Mouse (Mus musculus) lung, postnatal 0 days (tissue): Measurements from ENCODE around the gene Ccdc57. TPM values are rescaled to one million over a fixed set of nuclear protein-coding genes. Genes with fewer than 3 reads are reported as not detected.

Experiments used
- ATAC-seq: fragments of 200-750 bp; cut with Nextera tagmentation; 2 replicates; pipeline ENCODE4 v1.8.0; 2017; ENCODE audit warnings: moderate library complexity
- DNase-seq: peaks from one replicate; pipeline ENCODE4 v3.0.0-alpha.2; 2016; ENCODE audit warnings: low spot score
- H3K27ac ChIP-seq: fragments of 300-500 bp; sonication (generic); 2 replicates; pipeline ENCODE4 v1.5.1; 2014; ENCODE audit warnings: antibody characterized with exemption, mild to moderate bottlenecking, low read length, mixed read lengths
- H3K27me3 ChIP-seq: fragments of 300-500 bp; sonication (generic); replicated peaks from 2 replicates; pipeline ENCODE4 v1.6.1; 2014; ENCODE audit warnings: low read length, mixed read lengths; ENCODE audit not compliant: insufficient read depth
- H3K36me3 ChIP-seq: fragments of 300-500 bp; sonication (generic); 2 replicates; pipeline ENCODE4 v1.6.1; 2014; ENCODE audit warnings: low read length, mixed read lengths; ENCODE audit not compliant: insufficient read depth
- H3K4me1 ChIP-seq: fragments of 300-500 bp; sonication (generic); 2 replicates; pipeline ENCODE4 v1.6.1; 2014; ENCODE audit warnings: antibody characterized with exemption, low read depth, low read length, mixed read lengths; ENCODE audit not compliant: insufficient read depth
- H3K4me2 ChIP-seq: fragments of 300-500 bp; sonication (generic); replicated peaks from 2 replicates; pipeline ENCODE4 v1.6.1; 2014; ENCODE audit warnings: low read depth, mild to moderate bottlenecking, low read length, moderate library complexity, mixed read lengths
- H3K4me3 ChIP-seq: fragments of 300-500 bp; sonication (generic); 2 replicates; pipeline ENCODE4 v1.5.1; 2014; ENCODE audit warnings: low read depth, low read length
- H3K9ac ChIP-seq: fragments of 300-500 bp; sonication (generic); replicated peaks from 2 replicates; pipeline ENCODE4 v1.6.1; 2014; ENCODE audit warnings: low read depth, mild to moderate bottlenecking
- H3K9me3 ChIP-seq: fragments of 300-500 bp; sonication (generic); 2 replicates; pipeline ENCODE4 v1.6.1; 2016; ENCODE audit warnings: low read length, mixed read lengths
- CTCF ChIP-seq: IDR thresholded peaks from 2 replicates; pipeline ENCODE4 v1.5.1; 2016; ENCODE audit warnings: antibody characterized with exemption, mild to moderate bottlenecking
- EP300 ChIP-seq: IDR thresholded peaks from 2 replicates; pipeline ENCODE4 v1.6.1; 2016; ENCODE audit warnings: antibody characterized with exemption, mild to moderate bottlenecking, control low read depth
- WGBS: fragments of 180-500 bp; shearing (Covaris S2); extraction: QIAGEN DNeasy Blood & Tissue Kit; methylation state at CpG from one replicate; pipeline ENCODE4 v1.1.7; 2014; 5-methylcytosine and 5-hydroxymethylcytosine counted together
- polyA plus RNA-seq: library from polyadenylated mRNA; unstranded; fragments of >200 nt; fragmentation: Nextera tagmentation; extraction: Ambion mirVana; gene quantifications from 2 replicates; pipeline ENCODE4 v1.2.1, GENCODE M21; 2015

Gene Ccdc57
- polyA plus RNA-seq, 1 experiment from 2014 or later, result 3.7 TPM

GRCm38 (mm10) chr11:120961594-120961993 lies 28.9 kb upstream of the Ccdc57 start:
- no peak overlapping the region for H3K4me2 ChIP-seq
- H3K27me3 ChIP-seq, result no peaks in the 10 kb centered on the region
- H3K27ac ChIP-seq, result no peak overlapping the region
- H3K4me1 ChIP-seq, result no peaks in the 10 kb centered on the region
- no peak for DNase-seq
- H3K9me3 ChIP-seq, result no peaks in the 10 kb centered on the region
- WGBS, result 70% methylated on average over 7 of the region's 7 CpGs
- peaks cover 39% of the 10 kb centered on the region for H3K36me3 ChIP-seq
- TF ChIP-seq EP300 (no peak), CTCF (no peak)
- no peak for ATAC-seq
- H3K9ac ChIP-seq, result no peak overlapping the region
- H3K4me3 ChIP-seq, result no peak overlapping the region

- no peaks in the 10 kb centered on the region for H3K4me1 ChIP-seq
- no peak overlapping the region for H3K4me3 ChIP-seq
- ATAC-seq, result no peak
- H3K27me3 ChIP-seq, result no peaks in the 10 kb centered on the region
- H3K4me2 ChIP-seq, result no peak overlapping the region
- no peak for TF ChIP-seq CTCF
- no peak for TF ChIP-seq EP300
- no peaks in the 10 kb centered on the region for H3K9me3 ChIP-seq
- no peak overlapping the region for H3K9ac ChIP-seq
- H3K36me3 ChIP-seq, result peaks cover 32% of the 10 kb centered on the region
- H3K27ac ChIP-seq, result no peak overlapping the region
- WGBS, result 38% methylated on average over 1 of the region's 1 CpGs
- DNase-seq, result no peak
These were observed 27.6 kb upstream of the Ccdc57 start for GRCm38 (mm10) chr11:120960248-120960647.

- H3K9me3 ChIP-seq, result no peaks in the 10 kb centered on the region
- no peak for TF ChIP-seq CTCF
- TF ChIP-seq EP300, result no peak
- H3K9ac ChIP-seq, result no peak overlapping the region
- no peaks in the 10 kb centered on the region for H3K4me1 ChIP-seq
- no peak for DNase-seq
- whole genome bisulfite sequencing, result 73% methylated on average over 3 of the region's 3 CpGs
- H3K36me3 ChIP-seq, result peaks cover 26% of the 10 kb centered on the region
- ATAC-seq, result no peak
- no peak overlapping the region for H3K4me2 ChIP-seq
- no peak overlapping the region for H3K4me3 ChIP-seq
- no peak overlapping the region for H3K27ac ChIP-seq
- H3K27me3 ChIP-seq, result no peaks in the 10 kb centered on the region
These were observed 26.9 kb upstream of the Ccdc57 start for GRCm38 (mm10) chr11:120959564-120959963.

GRCm38 (mm10) chr11:120959066-120959465 lies 26.4 kb upstream of the Ccdc57 start:
- H3K4me2 ChIP-seq, result no peak overlapping the region
- 89% methylated on average over 17 of the region's 18 CpGs for WGBS
- DNase-seq (no peak), ATAC-seq (no peak)
- H3K9ac ChIP-seq, result no peak overlapping the region
- H3K27ac ChIP-seq, result no peak overlapping the region
- H3K36me3 ChIP-seq, result peaks cover 26% of the 10 kb centered on the region
- TF ChIP-seq CTCF (no peak), EP300 (no peak)
- H3K27me3 ChIP-seq, result no peaks in the 10 kb centered on the region
- H3K4me3 ChIP-seq, result no peak overlapping the region
- H3K9me3 ChIP-seq, result no peaks in the 10 kb centered on the region
- no peaks in the 10 kb centered on the region for H3K4me1 ChIP-seq

GRCm38 (mm10) chr11:120957731-120958257 lies 25.1 kb upstream of the Ccdc57 start:
- peak; percentile 55 for DNase-seq
- peaks cover 19% of the 10 kb centered on the region for H3K36me3 ChIP-seq
- TF ChIP-seq EP300, result no peak
- TF ChIP-seq CTCF, result no peak
- H3K27ac ChIP-seq, result no peak overlapping the region; the same call in 1 of the 2 replicates
- no peak overlapping the region for H3K9ac ChIP-seq
- H3K27me3 ChIP-seq, result no peaks in the 10 kb centered on the region
- no peaks in the 10 kb centered on the region for H3K4me1 ChIP-seq
- WGBS, result 52% methylated on average over 15 of the region's 15 CpGs
- no peaks in the 10 kb centered on the region for H3K9me3 ChIP-seq
- no peak overlapping the region for H3K4me3 ChIP-seq
- ATAC-seq, result peak; percentile 57
- H3K4me2 ChIP-seq, result no peak overlapping the region

- H3K36me3 ChIP-seq, result peaks cover 11% of the 10 kb centered on the region
- H3K27me3 ChIP-seq, result no peaks in the 10 kb centered on the region
- no peaks in the 10 kb centered on the region for H3K4me1 ChIP-seq
- DNase-seq (no peak), ATAC-seq (no peak)
- no peaks in the 10 kb centered on the region for H3K9me3 ChIP-seq
- no peak overlapping the region for H3K9ac ChIP-seq
- 44% methylated on average over 8 of the region's 8 CpGs for WGBS
- TF ChIP-seq EP300 (no peak), CTCF (no peak)
- no peak overlapping the region for H3K4me3 ChIP-seq
- H3K4me2 ChIP-seq, result no peak overlapping the region
- H3K27ac ChIP-seq, result no peak overlapping the region
These were observed 24.4 kb upstream of the Ccdc57 start for GRCm38 (mm10) chr11:120957052-120957451.

GRCm38 (mm10) chr11:120955701-120956100 lies 23.0 kb upstream of the Ccdc57 start:
- no peak overlapping the region for H3K4me2 ChIP-seq
- H3K9ac ChIP-seq, result no peak overlapping the region
- WGBS, result 93% methylated on average over 8 of the region's 8 CpGs

More at GRCm38 (mm10) chr11:120955701-120956100, 23.0 kb upstream of the Ccdc57 start:
- Histone ChIP-seq H3K36me3 (peaks cover 9% of the 10 kb centered on the region; the same call in 1 of the 2 replicates), H3K9me3 (no peaks in the 10 kb centered on the region), H3K27ac (no peak overlapping the region), H3K4me1 (0 out of 2 replicates have a peak, but pooled peaks cover 3% of the 10 kb centered on the region), H3K4me3 (no peak overlapping the region), H3K27me3 (no peaks in the 10 kb centered on the region)
- no peak for DNase-seq
- no peak for ATAC-seq
- no peak for TF ChIP-seq EP300
- no peak for TF ChIP-seq CTCF
